Mouse (Mus musculus) kidney, postnatal 0 days (tissue): ENCODE data around the gene Asic2. TPM values are rescaled to one million over a fixed set of nuclear protein-coding genes. Genes with fewer than 3 reads are reported as not detected.
A peak's percentile ranks its signal among the peaks of the same experiment; 100 is the strongest.

Experiments
- ATAC-seq: fragments of 200-750 bp; cut with Nextera tagmentation; replicated peaks from 2 replicates; pipeline ENCODE4 v1.8.0; 2017; ENCODE audit warnings: low read depth, moderate number of reproducible peaks, moderate TSS enrichment, moderate library complexity; ENCODE audit not compliant: low FRiP score
- DNase-seq: peaks from one replicate; pipeline ENCODE4 v3.0.0-alpha.2; 2016; ENCODE audit warnings: low spot score
- H3K27ac ChIP-seq: fragments of 300-500 bp; sonication (generic); 2 replicates; pipeline ENCODE4 v1.5.1; 2014; ENCODE audit warnings: mild to moderate bottlenecking
- H3K27me3 ChIP-seq: fragments of 300-500 bp; sonication (generic); 2 replicates; pipeline ENCODE4 v1.6.1; 2014; ENCODE audit warnings: low read length, mixed read lengths; ENCODE audit not compliant: insufficient read depth
- H3K36me3 ChIP-seq: fragments of 300-500 bp; sonication (generic); 2 replicates; pipeline ENCODE4 v1.6.1; 2014; ENCODE audit warnings: low read length, mixed read lengths; ENCODE audit not compliant: insufficient read depth
- H3K4me1 ChIP-seq: fragments of 300-500 bp; sonication (generic); replicated peaks from 2 replicates; pipeline ENCODE4 v1.6.1; 2014; ENCODE audit warnings: antibody characterized with exemption, low read length, mixed read lengths; ENCODE audit not compliant: insufficient read depth
- H3K4me2 ChIP-seq: fragments of 300-500 bp; sonication (generic); 2 replicates; pipeline ENCODE4 v1.6.1; 2014; ENCODE audit warnings: mild to moderate bottlenecking, low read length, moderate library complexity, mixed read lengths
- H3K4me3 ChIP-seq: fragments of 300-500 bp; sonication (generic); replicated peaks from 2 replicates; pipeline ENCODE4 v1.5.1; 2014; ENCODE audit warnings: low read depth, low read length
- H3K9ac ChIP-seq: fragments of 300-500 bp; sonication (generic); 2 replicates; pipeline ENCODE4 v1.6.1; 2014; ENCODE audit warnings: low read depth, low read length
- H3K9me3 ChIP-seq: fragments of 300-500 bp; sonication (generic); replicated peaks from 2 replicates; pipeline ENCODE4 v1.6.1; 2016; ENCODE audit warnings: low read length, inconsistent platforms, mixed read lengths
- CTCF ChIP-seq: IDR thresholded peaks from 2 replicates; pipeline ENCODE4 v1.5.1; 2016; ENCODE audit warnings: antibody characterized with exemption, low read depth, mild to moderate bottlenecking, moderate library complexity
- WGBS: fragments of 180-500 bp; shearing (Covaris S2); extraction: QIAGEN DNeasy Blood & Tissue Kit; methylation state at CpG from one replicate; pipeline ENCODE4 v1.1.7; 2014; 5-methylcytosine and 5-hydroxymethylcytosine counted together
- polyA plus RNA-seq: library from polyadenylated mRNA; unstranded; fragments of >200 nt; fragmentation: Nextera tagmentation; extraction: Ambion mirVana; gene quantifications from 2 replicates; pipeline ENCODE4 v1.2.1, GENCODE M21; 2015

Gene Asic2
- polyA plus RNA-seq, 1 experiment from 2014 or later = 2.6 TPM

DNA sequence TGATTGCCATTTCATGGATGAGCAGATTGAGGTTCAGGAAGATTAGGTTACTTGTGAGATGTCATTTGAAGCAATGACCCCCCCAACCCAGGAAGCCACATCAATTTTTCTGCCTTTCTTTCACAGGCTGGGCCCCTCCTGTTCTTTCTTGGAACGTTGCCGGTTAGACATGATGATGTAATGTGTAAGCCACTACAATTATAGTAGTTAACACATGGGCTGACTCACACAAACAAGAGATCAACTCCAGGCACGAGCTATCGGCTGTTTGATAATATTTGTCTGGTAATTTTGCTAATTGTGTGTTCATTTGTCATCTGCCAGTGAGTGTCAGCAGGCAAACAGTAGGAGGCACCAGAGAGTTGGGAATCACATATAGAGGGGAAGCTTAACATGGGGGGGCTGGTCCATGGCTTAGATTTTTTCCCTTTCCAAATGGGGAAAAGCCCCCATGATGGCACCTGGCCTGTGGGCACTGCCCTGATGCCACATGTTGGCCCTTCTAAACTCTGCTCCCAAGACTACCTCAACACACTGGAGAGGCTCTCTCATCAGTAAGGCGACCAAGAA lies 198.5 kb downstream of the Asic2 start:
- no peak overlapping the region for H3K4me2 ChIP-seq
- H3K9ac ChIP-seq = no peak overlapping the region
- H3K9me3 ChIP-seq = no peaks in the 10 kb centered on the region
- ATAC-seq (no peak), DNase-seq (no peak)
- no peak overlapping the region for H3K27ac ChIP-seq
- peak; percentile 40; the same call in 1 of the 2 replicates for TF ChIP-seq CTCF
- H3K27me3 ChIP-seq = no peaks in the 10 kb centered on the region
- WGBS = 51% methylated on average over 5 of the region's 5 CpGs
- H3K4me3 ChIP-seq = no peak overlapping the region
- no peaks in the 10 kb centered on the region for H3K36me3 ChIP-seq
- no peaks in the 10 kb centered on the region for H3K4me1 ChIP-seq

DNA sequence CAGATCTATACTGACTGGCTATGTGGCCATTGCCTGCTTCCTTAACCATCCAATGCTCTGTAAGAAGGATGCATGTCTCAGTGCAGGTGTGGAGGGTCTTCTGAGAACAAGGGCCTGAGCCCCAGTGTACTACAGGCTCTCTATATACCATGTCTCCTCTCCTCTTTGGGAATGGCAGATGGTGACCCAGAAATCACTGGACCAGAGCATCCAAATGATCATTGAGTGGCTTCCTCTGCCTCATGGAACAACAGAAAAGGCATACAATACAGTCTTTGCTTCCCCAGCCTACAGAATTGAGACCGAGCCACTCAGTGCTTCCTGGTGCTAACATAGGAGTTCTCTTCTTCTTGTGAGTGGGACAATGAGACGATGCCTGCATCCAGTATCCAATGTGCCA lies 200.0 kb downstream of the Asic2 start:
- no peaks in the 10 kb centered on the region for H3K36me3 ChIP-seq
- H3K9ac ChIP-seq = no peak overlapping the region
- no peak overlapping the region for H3K4me2 ChIP-seq
- 94% methylated on average over 2 of the region's 2 CpGs for WGBS
- no peaks in the 10 kb centered on the region for H3K4me1 ChIP-seq
- no peaks in the 10 kb centered on the region for H3K9me3 ChIP-seq
- no peak for DNase-seq
- ATAC-seq = no peak
- no peaks in the 10 kb centered on the region for H3K27me3 ChIP-seq
- no peak for TF ChIP-seq CTCF
- no peak overlapping the region for H3K4me3 ChIP-seq
- H3K27ac ChIP-seq = no peak overlapping the region

GRCm38 (mm10) chr11:81767781-81768180 lies 200.5 kb downstream of the Asic2 start:
- ATAC-seq = no peak
- WGBS = 19% methylated on average over 1 of the region's 1 CpGs
- no peaks in the 10 kb centered on the region for H3K4me1 ChIP-seq

GRCm38 (mm10) chr11:81765288-81765687 lies 203.0 kb downstream of the Asic2 start:
- no peak for DNase-seq

More at GRCm38 (mm10) chr11:81767781-81768180, 200.5 kb downstream of the Asic2 start:
- Histone ChIP-seq H3K4me2 (no peak overlapping the region), H3K36me3 (no peaks in the 10 kb centered on the region), H3K4me3 (no peak overlapping the region), H3K27ac (no peak overlapping the region), H3K9ac (no peak overlapping the region), H3K27me3 (no peaks in the 10 kb centered on the region), H3K9me3 (no peaks in the 10 kb centered on the region)
- no peak for TF ChIP-seq CTCF
- DNase-seq = no peak

GRCm38 (mm10) chr11:81764778-81765177 lies 203.5 kb downstream of the Asic2 start:
- no peak overlapping the region for H3K27ac ChIP-seq
- ATAC-seq (no peak), DNase-seq (peak; percentile 26)
- H3K36me3 ChIP-seq = no peaks in the 10 kb centered on the region
- no peaks in the 10 kb centered on the region for H3K4me1 ChIP-seq
- WGBS = 23% methylated on average over 3 of the region's 3 CpGs
- TF ChIP-seq CTCF = peak; percentile 44; the same call in 1 of the 2 replicates
- no peak overlapping the region for H3K4me2 ChIP-seq
- no peaks in the 10 kb centered on the region for H3K27me3 ChIP-seq
- H3K4me3 ChIP-seq = no peak overlapping the region
- H3K9ac ChIP-seq = no peak overlapping the region
- H3K9me3 ChIP-seq = no peaks in the 10 kb centered on the region

More at GRCm38 (mm10) chr11:81765288-81765687, 203.0 kb downstream of the Asic2 start:
- Histone ChIP-seq H3K4me2 (no peak overlapping the region), H3K4me3 (no peak overlapping the region), H3K27me3 (no peaks in the 10 kb centered on the region), H3K9ac (no peak overlapping the region), H3K27ac (no peak overlapping the region), H3K9me3 (no peaks in the 10 kb centered on the region), H3K36me3 (no peaks in the 10 kb centered on the region), H3K4me1 (no peaks in the 10 kb centered on the region)
- 61% methylated on average over 5 of the region's 5 CpGs for WGBS
- no peak for ATAC-seq
- TF ChIP-seq CTCF = no peak

GRCm38 (mm10) chr11:81757221-81757620 lies 211.0 kb downstream of the Asic2 start:
- no peaks in the 10 kb centered on the region for H3K27me3 ChIP-seq
- no peak overlapping the region for H3K27ac ChIP-seq
- 87% methylated on average over 4 of the region's 4 CpGs for WGBS
- DNase-seq = no peak
- H3K4me3 ChIP-seq = no peak overlapping the region
- H3K4me2 ChIP-seq = no peak overlapping the region
- H3K4me1 ChIP-seq = no peaks in the 10 kb centered on the region
- no peak for ATAC-seq
- H3K9me3 ChIP-seq = no peaks in the 10 kb centered on the region
- no peak for TF ChIP-seq CTCF
- no peak overlapping the region for H3K9ac ChIP-seq
- H3K36me3 ChIP-seq = no peaks in the 10 kb centered on the region

- H3K4me2 ChIP-seq = no peak overlapping the region
- no peak overlapping the region for H3K4me3 ChIP-seq
- H3K27me3 ChIP-seq = no peaks in the 10 kb centered on the region
- 91% methylated on average over 5 of the region's 5 CpGs for WGBS
- no peaks in the 10 kb centered on the region for H3K4me1 ChIP-seq
- no peak overlapping the region for H3K27ac ChIP-seq
- no peaks in the 10 kb centered on the region for H3K36me3 ChIP-seq
- ATAC-seq (no peak), DNase-seq (no peak)
- no peak overlapping the region for H3K9ac ChIP-seq
- H3K9me3 ChIP-seq = no peaks in the 10 kb centered on the region
- no peak for TF ChIP-seq CTCF
These were observed 217.4 kb downstream of the Asic2 start for GRCm38 (mm10) chr11:81750876-81751275.
